Mouse (Mus musculus): ENCODE results near the gene Gm20388. TPM values are rescaled to one million over a fixed set of nuclear protein-coding genes. Genes with fewer than 3 reads are reported as not detected.

Gm20388 gene
- polyA plus RNA-seq, 1 experiment from 2014 or later: not detected

DNA sequence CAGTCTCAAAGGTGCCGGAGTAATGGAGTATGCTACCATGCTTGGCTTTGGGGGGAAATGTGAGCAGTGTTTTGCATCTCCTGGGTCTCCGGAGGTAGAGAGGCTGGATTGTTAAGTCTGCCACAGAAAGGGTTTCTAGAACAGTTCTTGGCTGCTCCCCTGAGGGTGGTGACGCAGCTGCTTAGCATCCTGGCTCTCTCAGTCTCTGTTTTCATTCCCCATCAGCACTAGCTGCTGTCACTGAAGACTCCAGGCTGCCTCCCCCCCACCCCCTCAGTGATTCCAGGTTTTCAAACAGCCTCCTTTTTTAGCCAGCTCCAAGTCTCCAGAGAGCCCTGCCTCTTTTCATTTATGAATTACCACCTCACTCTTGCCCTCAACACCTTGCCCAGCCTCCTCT, 4273.4 kb downstream of the Gm20388 start:
- Histone ChIP-seq H3K9me3 (ENCODE audit: control insufficient read depth, low read length) (no peaks in the 10 kb centered on the region), H3K4me3 (replicated peaks; ENCODE audit: low read length) (no peak overlapping the region), H3K9ac (no peak overlapping the region), H3K4me1 (replicated peaks; ENCODE audit: control insufficient read depth, insufficient read depth, low read length) (peaks cover 13% of the 10 kb centered on the region), H3K27me3 (ENCODE audit: control insufficient read depth, insufficient read depth, low read length) (no peaks in the 10 kb centered on the region), H3K36me3 (replicated peaks; ENCODE audit: control insufficient read depth, insufficient read depth) (no peaks in the 10 kb centered on the region), H3K4me2 (replicated peaks) (no peak overlapping the region), H3K27ac (no peak overlapping the region)
- ATAC-seq (ENCODE audit: low FRiP score): no peak
- no peak for DNase-seq (ENCODE audit: low spot score)
- 67% methylated on average over 3 of the region's 3 CpGs for WGBS

DNA sequence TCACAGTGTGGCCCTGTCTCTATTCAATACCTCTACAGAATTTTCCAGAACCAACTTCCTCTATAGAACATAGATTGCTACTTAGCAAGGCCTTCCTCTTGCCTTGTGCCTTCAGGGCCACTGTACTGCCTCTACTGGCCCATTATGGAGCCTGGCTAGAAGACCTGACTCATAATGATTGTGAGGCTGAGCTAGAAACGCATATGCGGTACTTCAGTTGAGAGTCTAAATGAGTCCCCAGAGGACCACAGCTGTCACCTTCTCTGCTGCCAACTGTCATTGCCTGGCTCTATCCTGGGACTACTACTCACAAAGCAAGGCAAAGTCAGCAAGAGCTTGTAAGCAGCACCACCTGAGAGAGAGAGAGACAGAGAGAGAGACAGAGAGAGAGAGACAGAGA, 4273.9 kb downstream of the Gm20388 start:
- Histone ChIP-seq H3K9ac (no peak overlapping the region), H3K4me1 (replicated peaks; ENCODE audit: control insufficient read depth, insufficient read depth, low read length) (peaks cover 13% of the 10 kb centered on the region), H3K9me3 (ENCODE audit: control insufficient read depth, low read length) (no peaks in the 10 kb centered on the region), H3K4me2 (replicated peaks) (no peak overlapping the region), H3K27ac (no peak overlapping the region), H3K27me3 (ENCODE audit: control insufficient read depth, insufficient read depth, low read length) (no peaks in the 10 kb centered on the region), H3K4me3 (replicated peaks; ENCODE audit: low read length) (no peak overlapping the region), H3K36me3 (replicated peaks; ENCODE audit: control insufficient read depth, insufficient read depth) (no peaks in the 10 kb centered on the region)
- 48% methylated on average over 2 of the region's 2 CpGs for WGBS
- DNase-seq (ENCODE audit: low spot score): no peak
- no peak for ATAC-seq (ENCODE audit: low FRiP score)

DNA sequence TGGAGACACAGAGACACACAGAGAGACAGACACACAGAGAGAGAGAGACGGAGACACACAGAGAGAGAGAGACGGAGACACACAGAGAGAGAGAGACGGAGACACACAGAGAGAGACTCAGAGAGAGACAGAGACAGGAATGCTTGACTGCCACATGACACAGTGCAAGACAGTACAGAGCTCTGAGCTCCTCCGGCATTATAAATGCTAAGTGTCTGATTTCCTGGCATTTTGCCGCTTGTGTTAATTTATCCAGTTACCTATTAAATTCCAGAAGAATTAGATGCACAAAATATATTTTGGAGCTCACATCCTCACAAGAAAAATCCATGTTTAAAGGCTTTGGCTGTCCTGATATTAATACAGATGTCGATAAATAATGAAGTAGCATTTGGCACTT, 4274.4 kb downstream of the Gm20388 start:
- Histone ChIP-seq H3K27ac (0 out of 2 replicates have a peak overlapping the region, but pooled peaks have one; percentile 1), H3K4me1 (replicated peaks; ENCODE audit: control insufficient read depth, insufficient read depth, low read length) (peaks cover 13% of the 10 kb centered on the region), H3K4me2 (replicated peaks) (no peak overlapping the region), H3K9me3 (ENCODE audit: control insufficient read depth, low read length) (no peaks in the 10 kb centered on the region), H3K36me3 (replicated peaks; ENCODE audit: control insufficient read depth, insufficient read depth) (no peaks in the 10 kb centered on the region), H3K4me3 (replicated peaks; ENCODE audit: low read length) (no peak overlapping the region), H3K27me3 (ENCODE audit: control insufficient read depth, insufficient read depth, low read length) (no peaks in the 10 kb centered on the region), H3K9ac (no peak overlapping the region)
- no peak for ATAC-seq (ENCODE audit: low FRiP score)
- 74% methylated on average over 6 of the region's 6 CpGs for WGBS
- no peak for DNase-seq (ENCODE audit: low spot score)

DNA sequence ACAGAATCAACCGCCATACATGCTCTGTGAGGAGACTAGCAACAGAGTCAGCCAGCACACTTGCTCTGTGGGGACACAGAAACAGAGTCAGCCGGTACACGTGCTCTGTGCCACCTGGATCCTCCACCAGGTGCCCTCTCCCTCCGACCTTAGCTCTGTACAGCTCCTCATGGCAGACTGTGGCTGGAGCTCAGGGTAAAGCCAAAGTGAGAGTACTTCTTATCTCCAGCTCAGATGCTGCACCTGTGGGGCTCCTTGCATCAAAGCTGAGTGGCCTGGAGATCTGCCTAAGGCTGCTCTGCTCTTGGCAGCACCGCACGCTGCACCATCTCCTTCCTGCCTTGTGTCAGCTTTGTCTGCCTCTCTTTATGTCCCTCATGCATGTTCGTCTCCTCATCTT, 4279.7 kb downstream of the Gm20388 start:
- no peak overlapping the region for H3K27ac ChIP-seq
- no peak overlapping the region for H3K9ac ChIP-seq
- no peaks in the 10 kb centered on the region; the same call in 1 of the 2 replicates for H3K4me1 ChIP-seq (replicated peaks; ENCODE audit: control insufficient read depth, insufficient read depth, low read length)
- H3K4me2 ChIP-seq (replicated peaks): no peak overlapping the region
- H3K36me3 ChIP-seq (replicated peaks; ENCODE audit: control insufficient read depth, insufficient read depth): no peaks in the 10 kb centered on the region
- ATAC-seq (ENCODE audit: low FRiP score): no peak
- no peaks in the 10 kb centered on the region for H3K9me3 ChIP-seq (ENCODE audit: control insufficient read depth, low read length)
- no peak for DNase-seq (ENCODE audit: low spot score)
- 81% methylated on average over 7 of the region's 7 CpGs for WGBS
- no peak overlapping the region for H3K4me3 ChIP-seq (replicated peaks; ENCODE audit: low read length)
- H3K27me3 ChIP-seq (ENCODE audit: control insufficient read depth, insufficient read depth, low read length): no peaks in the 10 kb centered on the region

DNA sequence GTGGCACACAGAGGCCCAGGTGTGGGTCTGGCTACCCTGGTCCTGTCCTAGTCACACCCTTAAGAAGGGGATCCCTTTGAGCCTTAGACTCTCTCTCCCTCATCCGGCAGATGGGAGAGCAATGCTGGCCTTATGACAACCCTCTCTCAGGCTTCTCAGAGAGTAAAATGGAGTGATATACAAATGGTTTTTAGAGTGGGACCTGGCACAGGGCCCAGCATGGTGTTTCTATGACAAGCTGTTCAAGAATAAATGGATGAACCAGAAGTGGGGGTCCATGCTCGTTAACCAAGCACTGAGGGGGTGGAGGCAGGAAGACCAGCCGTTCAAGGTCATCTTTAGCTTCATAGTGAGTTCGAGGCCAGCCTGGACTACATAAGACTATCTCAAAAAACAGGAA, 4281.6 kb downstream of the Gm20388 start:
- Histone ChIP-seq H3K4me3 (replicated peaks; ENCODE audit: low read length) (no peak overlapping the region), H3K36me3 (replicated peaks; ENCODE audit: control insufficient read depth, insufficient read depth) (no peaks in the 10 kb centered on the region), H3K27me3 (ENCODE audit: control insufficient read depth, insufficient read depth, low read length) (no peaks in the 10 kb centered on the region), H3K4me2 (replicated peaks) (no peak overlapping the region), H3K27ac (no peak overlapping the region), H3K9ac (no peak overlapping the region), H3K9me3 (ENCODE audit: control insufficient read depth, low read length) (no peaks in the 10 kb centered on the region), H3K4me1 (replicated peaks; ENCODE audit: control insufficient read depth, insufficient read depth, low read length) (no peaks in the 10 kb centered on the region; the same call in 1 of the 2 replicates)
- no peak for DNase-seq (ENCODE audit: low spot score)
- WGBS: 69% methylated on average over 4 of the region's 4 CpGs
- no peak for ATAC-seq (ENCODE audit: low FRiP score)

DNA sequence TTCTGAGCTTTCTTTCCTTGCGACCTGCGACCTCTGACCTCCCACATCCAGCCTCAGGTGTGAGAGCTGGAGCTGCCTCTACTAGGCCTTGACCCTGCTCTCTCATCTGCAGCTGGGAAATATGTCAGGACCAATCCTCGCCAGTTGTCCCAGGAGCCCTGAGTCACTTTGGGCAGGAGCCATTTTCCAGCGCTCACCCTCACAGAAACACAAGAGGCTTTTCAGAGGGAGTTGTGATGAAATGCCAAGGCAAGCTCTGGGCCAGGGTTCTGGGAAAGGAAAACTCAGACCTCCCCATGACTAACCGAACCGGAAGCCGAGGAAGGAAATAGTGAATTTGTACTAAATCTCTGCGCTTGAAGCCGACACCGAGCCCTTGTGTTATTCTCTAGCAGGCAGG, 4282.3 kb downstream of the Gm20388 start:
- DNase-seq (ENCODE audit: low spot score) (no peak), ATAC-seq (ENCODE audit: low FRiP score) (no peak)
- WGBS: 86% methylated on average over 10 of the region's 10 CpGs

DNA sequence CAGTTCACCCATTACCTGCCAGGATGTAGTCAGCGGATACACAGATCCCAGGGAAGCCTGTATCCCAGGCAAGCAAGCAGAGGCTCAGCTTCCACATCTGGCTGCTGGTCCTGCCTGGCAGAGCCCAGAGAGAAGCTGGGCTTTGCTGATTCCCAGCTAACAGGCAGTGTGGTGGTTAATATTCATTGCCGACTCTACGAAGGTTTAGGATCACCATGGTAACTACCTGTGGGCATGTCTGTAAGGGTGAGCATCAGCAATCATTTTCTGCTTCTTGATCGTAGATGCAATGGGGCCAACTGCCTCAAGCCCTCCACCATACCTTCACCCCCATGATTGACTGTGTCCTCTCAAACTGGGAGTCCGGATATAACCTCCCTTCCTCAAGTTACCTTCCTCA, 4283.4 kb downstream of the Gm20388 start:
- ATAC-seq (ENCODE audit: low FRiP score): no peak
- H3K9ac ChIP-seq: no peak overlapping the region
- 55% methylated on average over 5 of the region's 5 CpGs for WGBS
- H3K4me1 ChIP-seq (replicated peaks; ENCODE audit: control insufficient read depth, insufficient read depth, low read length): no peaks in the 10 kb centered on the region; the same call in 1 of the 2 replicates
- H3K36me3 ChIP-seq (replicated peaks; ENCODE audit: control insufficient read depth, insufficient read depth): no peaks in the 10 kb centered on the region
- no peak overlapping the region for H3K4me2 ChIP-seq (replicated peaks)
- H3K4me3 ChIP-seq (replicated peaks; ENCODE audit: low read length): no peak overlapping the region
- H3K27me3 ChIP-seq (ENCODE audit: control insufficient read depth, insufficient read depth, low read length): no peaks in the 10 kb centered on the region
- no peak overlapping the region for H3K27ac ChIP-seq
- no peaks in the 10 kb centered on the region for H3K9me3 ChIP-seq (ENCODE audit: control insufficient read depth, low read length)
- no peak for DNase-seq (ENCODE audit: low spot score)

More for the DNA sequence above, 4282.3 kb downstream of the Gm20388 start:
- Histone ChIP-seq H3K9ac (no peak overlapping the region), H3K27me3 (ENCODE audit: control insufficient read depth, insufficient read depth, low read length) (no peaks in the 10 kb centered on the region), H3K27ac (no peak overlapping the region), H3K4me3 (replicated peaks; ENCODE audit: low read length) (no peak overlapping the region), H3K4me2 (replicated peaks) (no peak overlapping the region), H3K9me3 (ENCODE audit: control insufficient read depth, low read length) (no peaks in the 10 kb centered on the region), H3K4me1 (replicated peaks; ENCODE audit: control insufficient read depth, insufficient read depth, low read length) (no peaks in the 10 kb centered on the region; the same call in 1 of the 2 replicates), H3K36me3 (replicated peaks; ENCODE audit: control insufficient read depth, insufficient read depth) (no peaks in the 10 kb centered on the region)

DNA sequence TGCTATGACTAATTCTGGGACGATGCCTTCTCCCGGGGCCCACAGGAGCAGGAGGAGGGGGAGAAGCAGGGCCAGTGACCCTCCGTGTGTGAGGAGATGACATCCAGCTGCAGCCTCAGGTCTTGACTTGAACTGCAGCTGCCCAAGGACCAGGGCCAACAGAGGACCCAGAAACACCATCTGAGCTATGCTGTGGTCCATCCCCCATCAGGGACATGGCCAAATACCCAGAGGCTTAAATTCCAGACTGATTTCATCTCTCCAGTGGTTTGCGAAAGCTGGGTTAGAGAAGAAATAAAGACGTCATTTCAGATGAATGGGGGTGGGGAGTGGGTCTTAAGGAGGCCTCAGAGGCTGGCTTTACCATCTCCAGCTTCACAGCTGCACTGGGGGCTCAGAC, 4285.6 kb downstream of the Gm20388 start:
- DNase-seq (ENCODE audit: low spot score): no peak
- Histone ChIP-seq H3K36me3 (replicated peaks; ENCODE audit: control insufficient read depth, insufficient read depth) (no peaks in the 10 kb centered on the region), H3K4me3 (replicated peaks; ENCODE audit: low read length) (no peak overlapping the region), H3K9ac (no peak overlapping the region), H3K27me3 (ENCODE audit: control insufficient read depth, insufficient read depth, low read length) (no peaks in the 10 kb centered on the region), H3K4me2 (replicated peaks) (no peak overlapping the region), H3K27ac (no peak overlapping the region), H3K9me3 (ENCODE audit: control insufficient read depth, low read length) (no peaks in the 10 kb centered on the region), H3K4me1 (replicated peaks; ENCODE audit: control insufficient read depth, insufficient read depth, low read length) (no peaks in the 10 kb centered on the region; the same call in none of the 2 replicates)
- 54% methylated on average over 5 of the region's 5 CpGs for WGBS
- no peak for ATAC-seq (ENCODE audit: low FRiP score)

DNA sequence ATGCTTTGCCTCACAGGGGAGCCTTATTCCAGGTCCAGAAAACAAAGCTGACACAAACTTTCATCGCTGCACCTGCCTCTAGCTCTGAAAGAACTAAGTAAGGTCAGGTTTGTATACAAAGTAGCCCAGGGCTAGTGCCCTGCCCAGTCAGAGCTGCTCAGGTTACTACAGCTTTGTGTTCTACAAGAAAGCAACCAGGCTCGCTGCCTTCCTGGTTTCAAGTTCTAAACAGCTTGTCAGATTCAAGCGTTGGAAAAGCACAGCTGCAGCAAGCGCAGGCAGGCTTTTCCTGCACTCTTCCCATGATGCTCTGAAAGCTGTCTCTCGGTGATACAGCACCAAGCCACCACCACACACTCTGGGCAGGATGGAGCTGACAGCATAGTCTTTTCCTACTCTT, 4286.2 kb downstream of the Gm20388 start:
- 64% methylated on average over 5 of the region's 5 CpGs for WGBS
- ATAC-seq (ENCODE audit: low FRiP score): no peak
- Histone ChIP-seq H3K9me3 (ENCODE audit: control insufficient read depth, low read length) (no peaks in the 10 kb centered on the region), H3K4me3 (replicated peaks; ENCODE audit: low read length) (no peak overlapping the region), H3K27ac (no peak overlapping the region), H3K4me2 (replicated peaks) (no peak overlapping the region), H3K27me3 (ENCODE audit: control insufficient read depth, insufficient read depth, low read length) (no peaks in the 10 kb centered on the region), H3K9ac (no peak overlapping the region), H3K36me3 (replicated peaks; ENCODE audit: control insufficient read depth, insufficient read depth) (no peaks in the 10 kb centered on the region), H3K4me1 (replicated peaks; ENCODE audit: control insufficient read depth, insufficient read depth, low read length) (no peaks in the 10 kb centered on the region; the same call in none of the 2 replicates)
- DNase-seq (ENCODE audit: low spot score): no peak

DNA sequence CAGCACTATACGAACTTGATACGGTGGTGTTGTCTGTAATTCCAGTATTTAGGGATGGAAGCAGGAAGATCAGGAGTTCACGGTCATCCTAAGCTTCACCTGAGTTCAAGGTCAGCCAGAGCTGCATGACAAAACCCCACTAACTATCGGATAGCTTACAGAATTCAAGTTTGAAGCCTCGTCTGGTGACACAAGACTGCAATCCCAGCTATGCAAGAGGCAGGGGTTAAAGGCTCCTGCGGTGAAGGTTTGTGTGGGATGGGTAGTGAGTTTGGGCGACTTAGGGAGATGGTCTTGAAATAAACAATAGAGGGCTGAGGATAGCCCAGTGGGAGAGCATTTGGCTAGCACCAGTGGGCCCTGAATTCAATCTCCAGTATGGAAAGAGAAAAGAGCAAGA, 4287.6 kb downstream of the Gm20388 start:
- Histone ChIP-seq H3K36me3 (replicated peaks; ENCODE audit: control insufficient read depth, insufficient read depth) (no peaks in the 10 kb centered on the region), H3K4me1 (replicated peaks; ENCODE audit: control insufficient read depth, insufficient read depth, low read length) (no peaks in the 10 kb centered on the region; the same call in none of the 2 replicates), H3K4me2 (replicated peaks) (no peak overlapping the region), H3K9me3 (ENCODE audit: control insufficient read depth, low read length) (no peaks in the 10 kb centered on the region), H3K4me3 (replicated peaks; ENCODE audit: low read length) (no peak overlapping the region), H3K9ac (no peak overlapping the region), H3K27me3 (ENCODE audit: control insufficient read depth, insufficient read depth, low read length) (no peaks in the 10 kb centered on the region), H3K27ac (no peak overlapping the region)
- no peak for DNase-seq (ENCODE audit: low spot score)
- 79% methylated on average over 7 of the region's 7 CpGs for WGBS
- no peak for ATAC-seq (ENCODE audit: low FRiP score)
